Mouse (Mus musculus): Measurements from ENCODE around the gene Ankrd66. TPM values are rescaled to one million over a fixed set of nuclear protein-coding genes. Genes with fewer than 3 reads are reported as not detected.
"Not testable (repeated sequence)": the region's sequence is repeated elsewhere in the genome, so short reads cannot be mapped to it uniquely, and the experiment has no call there.

The Ankrd66 gene
- total RNA-seq, 4 experiments from 2014 or later = 0.30 TPM; not detected in 3

GRCm38 (mm10) chr17:43536841-43537240 lies 6.6 kb downstream of the Ankrd66 start:
- not testable (repeated sequence) for DNase-seq

DNA sequence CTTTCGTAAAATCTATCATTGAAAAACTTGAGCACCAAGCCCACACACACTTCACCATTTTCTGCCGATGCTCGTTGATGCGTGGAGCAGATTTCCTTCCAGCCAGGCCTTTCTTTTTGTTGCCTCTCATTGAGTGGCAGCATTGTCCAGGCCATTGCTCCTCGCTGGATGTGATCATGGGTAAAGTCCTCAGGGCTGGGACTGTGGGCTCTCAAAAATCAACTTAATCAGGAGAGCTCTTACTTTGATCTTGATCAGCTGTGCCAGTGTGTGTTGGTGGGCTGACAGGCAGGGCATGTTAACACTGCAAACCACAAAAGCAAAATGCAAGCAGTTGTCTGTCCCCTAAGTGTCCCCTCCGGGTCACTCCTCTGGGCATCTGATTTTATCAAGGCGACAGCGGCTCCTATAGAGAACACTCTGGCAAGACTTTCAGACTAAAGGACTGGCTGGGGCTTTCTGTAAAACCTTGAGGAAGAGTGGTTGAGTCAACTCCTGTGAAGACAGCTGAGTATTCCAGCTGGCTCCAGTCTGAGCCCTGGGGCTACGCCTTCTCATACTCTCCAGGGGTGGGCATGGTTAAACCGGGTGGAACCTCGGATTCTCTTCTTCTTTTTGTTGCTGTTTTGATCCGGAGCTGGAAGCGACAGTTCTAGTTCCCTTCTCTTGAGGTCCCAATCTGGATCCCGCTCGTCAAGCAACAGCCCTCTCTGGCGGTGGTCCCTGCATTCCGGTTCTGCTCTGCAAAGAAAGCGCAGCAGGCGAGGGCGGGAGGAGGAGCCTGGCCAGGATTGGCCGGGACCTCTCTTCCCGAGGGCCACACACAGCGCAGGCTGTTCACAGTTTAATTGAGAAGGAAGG lies 8.8 kb downstream of the Ankrd66 start:
- DNase-seq = no peak

DNA sequence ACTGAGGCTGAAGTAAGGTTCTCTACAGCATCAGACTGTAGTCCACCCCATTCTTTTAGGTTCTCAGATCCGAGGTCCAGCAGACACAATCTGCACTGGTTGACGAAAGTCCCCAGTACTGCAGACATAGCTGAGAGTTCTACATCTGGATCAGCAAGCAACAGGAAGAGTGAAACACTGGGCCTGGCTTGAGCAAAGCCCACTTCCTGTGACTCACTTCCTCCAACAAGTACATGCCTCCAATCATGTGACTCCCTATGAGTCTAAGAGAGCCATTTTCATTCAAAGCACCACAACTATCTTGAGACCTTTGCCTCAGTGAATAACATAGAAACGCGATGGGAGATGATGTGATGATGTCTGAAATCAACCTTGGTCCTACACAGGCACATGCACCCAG lies 12.2 kb downstream of the Ankrd66 start:
- no peak for DNase-seq

GRCm38 (mm10) chr17:43530507-43530906 lies 12.9 kb downstream of the Ankrd66 start:
- DNase-seq = no peak

DNA sequence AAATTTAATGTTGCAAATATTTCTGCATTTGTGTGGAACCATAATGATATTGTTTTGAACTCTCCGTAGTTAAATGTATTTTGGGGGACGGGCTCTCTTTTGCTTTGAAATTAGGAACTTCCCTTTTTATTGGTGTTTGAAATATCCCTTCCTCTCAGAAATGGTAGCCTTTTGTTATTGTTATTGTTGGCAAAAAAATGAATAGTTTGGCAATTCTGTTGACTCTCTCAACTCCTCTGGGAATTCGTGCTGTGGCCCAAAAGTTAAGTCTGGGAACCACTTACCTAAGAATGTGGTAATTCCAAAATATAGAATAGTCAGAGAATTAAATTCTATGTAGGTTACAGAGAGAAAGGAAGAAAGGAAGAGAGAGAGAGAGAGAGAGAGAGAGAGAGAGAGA lies 23.3 kb downstream of the Ankrd66 start:
- no peak for DNase-seq

GRCm38 (mm10) chr17:43518644-43519409 lies 24.6 kb downstream of the Ankrd66 start:
- DNase-seq = peak; percentile 15

GRCm38 (mm10) chr17:43510782-43511181 lies 32.7 kb downstream of the Ankrd66 start:
- DNase-seq = no peak

GRCm38 (mm10) chr17:43504594-43504934 lies 38.9 kb downstream of the Ankrd66 start:
- DNase-seq = no peak

DNA sequence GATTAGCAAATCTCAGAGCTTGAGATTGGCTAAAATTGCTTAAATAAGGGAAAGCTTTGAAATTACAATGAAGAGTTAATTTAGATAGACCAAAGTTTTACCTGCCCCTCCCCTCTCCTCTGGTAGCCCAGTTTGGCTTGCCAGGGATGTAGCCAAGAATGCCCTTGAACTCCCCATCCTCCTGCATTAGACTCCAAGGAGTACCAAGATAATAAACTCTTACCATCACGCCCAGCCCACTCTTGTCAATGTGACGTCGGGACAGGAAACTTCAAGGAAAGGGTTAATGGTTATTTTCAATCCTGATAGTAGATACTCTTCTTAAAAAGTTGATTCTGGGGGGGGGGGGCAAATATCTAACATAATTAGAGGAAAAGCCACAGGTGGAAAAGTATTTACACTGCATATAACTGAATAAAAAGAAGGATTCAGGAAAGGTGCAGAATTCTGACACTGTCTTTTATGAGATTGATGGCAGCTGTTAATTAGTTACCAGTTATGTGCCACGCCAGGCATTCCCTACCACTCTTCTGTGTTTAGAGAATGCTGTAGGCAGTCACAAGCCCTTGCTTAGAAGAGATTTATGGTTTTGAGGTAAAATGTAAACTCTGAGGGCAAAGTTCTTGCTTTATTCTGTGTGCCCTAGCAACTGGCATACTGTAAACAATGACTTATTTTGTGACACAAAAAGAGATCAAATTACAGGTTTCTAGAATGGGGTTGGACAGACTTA lies 39.4 kb downstream of the Ankrd66 start:
- no peak for DNase-seq

- no peak for DNase-seq
Measured at GRCm38 (mm10) chr17:43502592-43502991, 40.8 kb downstream of the Ankrd66 start, which contains the start of gene Mep1a. Mep1a (minus strand) TSS chr17:43502812.

DNA sequence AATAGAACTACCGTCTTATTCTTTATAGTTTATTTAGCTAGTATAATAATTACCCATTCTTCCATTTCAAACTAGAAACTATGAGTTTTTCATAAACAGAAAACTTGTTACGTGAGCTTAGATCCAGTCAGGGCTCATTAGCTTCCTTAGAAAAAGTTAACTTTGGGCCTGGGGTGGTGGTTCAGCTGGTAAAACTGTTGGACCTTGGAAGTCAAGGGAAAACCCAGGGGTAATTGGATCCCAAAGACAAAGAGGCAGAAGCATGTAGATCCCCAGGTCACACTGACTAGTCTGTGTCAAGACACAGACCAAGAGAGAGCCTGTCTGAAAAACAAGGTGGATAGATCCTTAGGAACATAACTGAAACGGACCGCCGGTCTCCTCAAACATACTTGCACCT lies 41.8 kb downstream of the Ankrd66 start:
- DNase-seq = no peak

GRCm38 (mm10) chr17:43501223-43501622 lies 42.2 kb downstream of the Ankrd66 start:
- no peak for DNase-seq

- no peak for DNase-seq
Measured at GRCm38 (mm10) chr17:43500513-43500912, 42.9 kb downstream of the Ankrd66 start.

GRCm38 (mm10) chr17:43497521-43497920 lies 45.9 kb downstream of the Ankrd66 start:
- no peak for DNase-seq

- no peak for DNase-seq
Measured at GRCm38 (mm10) chr17:43495502-43495901, 47.9 kb downstream of the Ankrd66 start.

DNA sequence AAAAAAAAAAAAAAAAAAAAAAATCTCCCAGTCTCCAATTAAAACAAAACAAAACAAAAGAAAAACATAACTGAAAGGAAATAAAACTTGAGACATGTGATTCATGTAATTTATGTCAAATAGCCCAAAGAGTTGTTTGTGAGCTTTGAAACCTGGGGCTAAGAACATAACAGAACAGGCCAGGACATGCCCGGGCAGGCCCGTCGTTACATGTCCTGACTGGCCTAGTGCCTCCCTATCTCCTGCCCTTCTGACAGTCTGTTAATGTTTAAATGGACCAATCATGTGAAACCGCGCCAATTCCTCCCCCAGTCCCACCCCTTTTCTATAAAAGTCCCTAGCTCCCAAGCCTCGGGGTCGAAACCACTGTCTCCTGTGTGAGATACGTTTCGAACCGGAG lies 53.1 kb downstream of the Ankrd66 start:
- not testable (repeated sequence) for DNase-seq

GRCm38 (mm10) chr17:43488439-43489151 lies 54.8 kb downstream of the Ankrd66 start:
- DNase-seq = no peak

DNA sequence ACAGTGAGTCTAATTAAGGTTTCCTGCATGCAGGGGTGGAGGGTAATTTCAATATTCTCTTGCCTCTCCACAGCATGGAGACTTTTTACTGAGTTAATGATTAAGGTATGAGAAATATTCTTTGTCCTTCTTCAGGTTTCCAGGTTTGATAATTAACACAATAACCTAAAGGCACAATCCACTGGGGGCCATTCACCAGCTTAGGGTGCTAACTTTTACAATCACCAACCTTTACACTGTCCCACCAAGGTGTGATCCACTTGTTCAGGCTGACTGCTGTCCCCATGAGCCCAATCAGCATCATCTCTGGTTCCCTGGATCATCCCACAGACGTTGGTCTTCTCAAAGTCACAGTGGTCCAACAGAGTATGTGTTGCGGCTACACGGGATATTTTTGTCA lies 57.5 kb downstream of the Ankrd66 start:
- DNase-seq = no peak

All from adrenal gland, adult 8-10 months (tissue).